Mouse (Mus musculus) left cerebral cortex, postnatal 4 days (tissue): ENCODE data around the gene Cd209a. TPM values are rescaled to one million over a fixed set of nuclear protein-coding genes. Genes with fewer than 3 reads are reported as not detected.
"Not testable (repeated sequence)": the region's sequence is repeated elsewhere in the genome, so short reads cannot be mapped to it uniquely, and the experiment has no call there.

Source experiments
- DNase-seq: peaks from one replicate; pipeline ENCODE4 v3.0.0-alpha.2; 2022
- intact Hi-C: fragments of 180-260 bp; cut with DNase I; formaldehyde crosslinking; loops from one replicate; pipeline ENCODE4 v1.15.1; 2025
- microRNA-seq: library from miRNA; unstranded; fragments of <30 nt; microRNA quantifications from one replicate; pipeline ENCODE4 v1.2.0, GENCODE M21; 2022
- total RNA-seq, 2 experiments: library from RNA; stranded (reverse); gene quantifications; 2 replicates each; pipeline ENCODE4 v1.2.3; 2021

Cd209a gene
- not detected for total RNA-seq

DNA sequence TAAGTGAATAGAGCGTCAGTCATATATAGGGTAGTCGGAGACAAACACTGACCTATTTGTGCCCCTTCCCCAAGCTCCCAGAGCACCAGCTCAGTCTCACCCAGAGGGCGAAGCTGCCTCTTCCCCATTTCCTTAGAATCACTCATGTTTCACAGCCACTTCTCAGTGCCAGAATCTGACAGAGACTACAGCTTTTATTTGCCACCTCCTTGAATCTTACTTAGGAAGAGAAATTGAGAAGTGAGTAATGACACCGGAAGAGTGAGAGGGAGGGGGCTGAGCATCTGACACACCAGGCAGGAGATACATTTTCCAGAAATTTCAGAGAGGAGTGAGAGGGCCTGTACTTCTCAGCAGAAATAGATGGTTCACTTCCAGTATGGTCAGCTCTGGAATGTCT lies at the start of gene Cd209a:
Cd209a (minus strand) TSS at position 224 of the 400 bp plus-strand sequence.
- DNase-seq, result no peak
- intact Hi-C loops, result no loop called here

- DNase-seq, intact Hi-C loops: not testable (repeated sequence)
These were observed 19.9 kb upstream of the Cd209a start for GRCm38 (mm10) chr8:3768641-3769040.

DNA sequence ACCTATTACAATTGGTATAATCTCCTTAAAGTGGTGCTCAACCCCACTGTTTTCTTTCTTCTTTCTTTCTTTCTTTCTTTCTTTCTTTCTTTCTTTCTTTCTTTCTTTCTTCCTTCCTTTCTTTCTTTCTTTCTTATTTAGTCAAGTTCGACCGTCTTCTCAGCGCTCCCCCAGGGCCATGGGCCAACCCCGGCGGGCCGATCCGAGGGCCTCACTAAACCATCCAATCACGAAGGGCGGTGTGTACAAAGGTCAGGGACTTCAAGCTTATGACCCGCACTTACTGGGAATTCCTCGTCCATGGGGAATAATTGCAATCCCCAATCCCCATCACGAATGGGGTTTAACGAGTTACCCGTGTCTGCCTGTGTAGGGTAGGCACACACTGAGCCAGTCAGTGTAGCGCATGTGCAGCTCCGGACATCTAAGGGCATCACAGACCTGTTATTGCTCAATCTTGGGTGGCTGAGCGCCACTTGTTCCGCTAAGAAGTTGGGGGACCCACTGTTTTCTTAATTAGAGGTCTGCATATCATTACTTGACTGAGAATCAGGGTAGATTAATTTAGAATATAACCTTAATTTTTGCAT lies 5.6 kb upstream of the Cd209a start:
- DNase-seq, result peak; percentile 58
- intact Hi-C loops, result no loop called here

DNA sequence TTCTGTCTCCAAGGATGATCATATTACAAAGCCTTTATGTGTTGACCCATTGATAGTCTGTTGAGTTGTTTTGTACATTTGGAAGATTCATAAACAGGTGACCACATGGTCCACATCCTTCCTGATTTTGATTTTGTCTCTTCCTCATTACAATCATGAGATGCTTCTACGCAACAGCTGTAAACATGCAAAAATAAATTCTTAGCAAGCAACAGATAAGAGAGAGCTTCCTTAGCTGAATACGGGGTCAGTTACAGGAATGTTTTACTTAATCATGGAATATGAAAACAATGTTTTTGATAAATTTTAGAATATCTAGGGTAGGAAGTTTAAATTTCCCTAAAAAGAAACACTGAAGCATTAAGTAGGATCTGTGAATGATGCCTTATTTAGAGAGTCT lies 11.8 kb downstream of the Cd209a start:
- DNase-seq, result no peak
- intact Hi-C loops, result no loop called here

DNA sequence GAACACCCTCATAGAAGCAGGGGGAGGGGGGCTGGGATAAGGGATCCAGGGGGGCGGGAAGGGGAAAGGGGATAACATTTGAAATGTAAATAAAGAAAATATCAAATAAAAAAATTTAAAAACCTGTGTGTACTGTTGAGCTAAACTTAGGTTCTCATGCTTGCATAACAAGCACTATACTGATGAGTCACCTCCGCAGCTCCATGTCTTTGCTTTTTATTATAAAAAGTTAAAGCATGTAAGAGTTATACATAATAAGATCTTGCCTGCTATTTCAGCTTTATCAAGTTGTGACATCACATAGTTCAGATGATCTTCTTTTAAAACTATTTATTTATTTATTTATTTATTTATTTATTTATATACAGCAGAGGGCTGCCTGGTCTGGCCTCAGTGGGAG lies 13.2 kb downstream of the Cd209a start:
- DNase-seq, result no peak
- intact Hi-C loops, result no loop called here

DNA sequence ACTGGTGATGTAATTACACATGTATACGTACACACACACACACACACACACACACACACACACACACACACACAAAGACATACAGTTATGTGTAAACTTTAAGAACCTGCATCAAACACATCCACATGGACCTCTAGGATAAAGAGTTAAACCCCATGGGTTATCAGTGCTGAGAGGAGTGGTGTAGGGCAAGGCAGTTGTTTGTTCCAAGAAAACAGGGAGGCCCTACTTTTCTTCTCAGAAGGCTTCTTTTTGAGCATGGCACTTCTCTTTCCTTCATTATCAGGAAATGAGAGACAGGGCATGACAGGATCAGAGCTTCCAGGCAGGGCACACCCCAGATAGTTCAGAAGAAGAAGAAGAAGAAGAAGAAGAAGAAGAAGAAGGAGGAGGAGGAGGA lies 14.7 kb downstream of the Cd209a start:
- intact Hi-C loops, result no loop called here
- DNase-seq, result no peak

- DNase-seq, result peak; percentile 65
- intact Hi-C loops, result no loop called here
These were observed 27.7 kb downstream of the Cd209a start for GRCm38 (mm10) chr8:3721041-3721440.

- DNase-seq, result no peak
- intact Hi-C loops, result no loop called here
These were observed 28.2 kb downstream of the Cd209a start, which contains the start of gene Clec4g for GRCm38 (mm10) chr8:3720551-3720950. Clec4g (minus strand) TSS chr8:3720651.

DNA sequence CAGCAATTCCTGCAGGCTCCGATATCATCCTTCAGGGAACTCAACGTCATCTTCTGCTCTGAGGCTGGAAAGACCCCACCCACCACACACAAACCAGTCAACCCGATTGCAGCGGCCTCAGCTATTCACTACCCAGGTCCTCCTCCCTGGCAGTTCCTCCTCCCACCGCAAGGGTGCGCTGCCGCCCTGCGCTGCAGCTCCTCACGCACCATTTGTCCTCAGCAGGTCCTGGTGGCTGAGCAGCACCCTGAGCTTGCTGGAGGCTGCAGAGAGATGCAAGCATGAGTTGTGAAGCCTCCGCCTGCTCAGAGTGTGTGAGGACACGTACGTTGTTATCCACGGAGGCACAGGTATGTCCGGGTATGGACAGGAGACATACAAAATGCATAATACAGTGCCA lies 30.2 kb downstream of the Cd209a start:
- intact Hi-C loops, result no loop called here
- DNase-seq, result peak; percentile 69

GRCm38 (mm10) chr8:3717321-3717954 lies 31.3 kb downstream of the Cd209a start:
- intact Hi-C loops, result no loop called here
- no peak for DNase-seq

GRCm38 (mm10) chr8:3711646-3712045 lies 37.1 kb downstream of the Cd209a start:
- no peak for DNase-seq
- intact Hi-C loops, result no loop called here

DNA sequence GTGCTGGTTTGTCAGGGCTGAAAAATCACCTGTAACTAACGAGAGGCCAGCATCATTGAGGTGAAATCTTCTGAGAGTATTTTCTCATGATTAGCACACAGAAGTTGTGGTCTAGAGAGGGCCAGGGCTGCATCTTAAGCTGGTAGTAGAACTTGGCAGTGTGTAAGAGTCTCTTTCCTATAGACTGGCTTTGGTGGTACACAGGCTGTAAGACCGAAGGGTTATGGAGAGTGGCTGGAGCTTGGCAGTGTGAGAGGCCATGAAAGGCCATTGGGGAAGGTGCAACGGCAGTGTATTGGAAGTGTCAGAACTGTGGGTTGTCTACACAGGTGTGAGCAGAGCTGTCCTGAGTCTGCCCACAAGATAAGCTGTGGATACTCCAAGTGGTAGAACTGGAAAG lies 38.5 kb downstream of the Cd209a start:
- intact Hi-C loops, result no loop called here
- no peak for DNase-seq

- DNase-seq, result no peak
- intact Hi-C loops, result no loop called here
These were observed 41.2 kb downstream of the Cd209a start for GRCm38 (mm10) chr8:3707611-3708010.

GRCm38 (mm10) chr8:3705711-3706110 lies 43.1 kb downstream of the Cd209a start:
- DNase-seq, result no peak
- intact Hi-C loops, result no loop called here

GRCm38 (mm10) chr8:3701491-3701890 lies 47.3 kb downstream of the Cd209a start:
- DNase-seq, result no peak
- intact Hi-C loops, result no loop called here

DNA sequence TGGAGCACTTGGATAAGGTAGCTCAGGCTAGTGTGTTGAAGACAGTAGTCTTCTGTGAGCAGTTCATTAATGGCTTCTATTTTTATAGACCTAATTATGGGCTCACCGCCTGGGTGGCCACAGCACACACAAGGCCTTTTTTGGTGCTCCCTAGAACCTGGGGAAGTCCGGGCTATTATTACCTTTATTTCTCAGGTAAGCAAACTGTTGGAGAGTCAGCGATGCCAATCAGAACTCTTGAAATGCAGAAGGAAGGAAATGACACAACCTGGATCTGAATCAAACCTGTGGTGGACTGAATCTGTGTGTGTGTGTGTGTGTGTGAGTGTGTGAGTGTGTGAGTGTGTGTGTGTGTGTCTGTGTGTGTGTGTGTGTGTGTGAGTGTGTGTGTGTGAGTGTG lies 54.7 kb downstream of the Cd209a start, which contains the start of gene Fcer2a:
Fcer2a (minus strand) TSS at position 55 of the 400 bp plus-strand sequence.
- intact Hi-C loops, result no loop called here
- no peak for DNase-seq

Small RNAs within 50 kb of the gene (microRNA-seq; reads per million reads assigned to microRNA genes)
- gene Gm24934, result not detected

Other genes with a start within 250 kb of the Cd209a start
- gene Mcoln1, start 248.5 kb downstream of the Cd209a start, total RNA-seq, result 10 to 100 TPM; 74.8 to 81.3 TPM
- 10 to 100 TPM; 75.9 to 81.6 TPM for gene Pnpla6, start 233.6 kb downstream of the Cd209a start, total RNA-seq
- not detected for gene C330021F23Rik, start 181.0 kb downstream of the Cd209a start, total RNA-seq
- 100 to 1,000 TPM; 109 to 118 TPM for gene Camsap3, start 161.7 kb downstream of the Cd209a start, total RNA-seq
- gene Xab2, start 127.7 kb downstream of the Cd209a start, total RNA-seq, result 10 to 100 TPM; 38.5 to 38.8 TPM
- gene Pet100, start 127.4 kb downstream of the Cd209a start, total RNA-seq, result 10 to 100 TPM; 60.0 to 63.3 TPM
- gene Pcp2, start 123.4 kb downstream of the Cd209a start, total RNA-seq, result 1 to 10 TPM in 1 of 2 experiments, not detected in 1; 1.0 TPM
- gene Stxbp2, start 118.0 kb downstream of the Cd209a start, total RNA-seq, result 10 to 100 TPM; 73.8 to 78.1 TPM
- under 1 TPM; 0.76 to 0.91 TPM for gene Retn, start 93.2 kb downstream of the Cd209a start, total RNA-seq
- under 1 TPM; 0.38 to 0.42 TPM for gene Mcemp1, start 83.2 kb downstream of the Cd209a start, total RNA-seq
- 10 to 100 TPM; 13.6 to 14.1 TPM for gene Fcor, start 76.6 kb downstream of the Cd209a start, total RNA-seq
- 10 to 100 TPM; 34.4 to 37.0 TPM for gene Trappc5, start 72.7 kb downstream of the Cd209a start, total RNA-seq
- gene Fcer2a, start 54.8 kb downstream of the Cd209a start, total RNA-seq, result not detected
- not detected for gene Clec4g, start 28.3 kb downstream of the Cd209a start, total RNA-seq
- not detected for gene Cd209e, start 105.3 kb upstream of the Cd209a start, total RNA-seq
- not detected for gene Cd209d, start 129.6 kb upstream of the Cd209a start, total RNA-seq
- gene Cd209b, start 177.9 kb upstream of the Cd209a start, total RNA-seq, result under 1 TPM; 0.26 to 0.34 TPM
- under 1 TPM in 1 of 2 experiments, not detected in 1; 0.40 TPM for gene Cd209c, start 205.8 kb upstream of the Cd209a start, total RNA-seq